Mouse (Mus musculus) layer of hippocampus, adult 9-11 months (tissue): ENCODE results near the gene Pdzrn3.

ENCODE experiments used
- DNase-seq: peaks from one replicate; pipeline ENCODE4 v3.0.0; 2022

Pdzrn3 gene

GRCm38 (mm10) chr6:101287566-101288173 lies 90.0 kb downstream of the Pdzrn3 start:
- DNase-seq = no peak

GRCm38 (mm10) chr6:101287077-101287476 lies 90.6 kb downstream of the Pdzrn3 start:
- no peak for DNase-seq

- DNase-seq = no peak
Observed at GRCm38 (mm10) chr6:101284368-101284955, 93.2 kb downstream of the Pdzrn3 start.

- no peak for DNase-seq
Observed at GRCm38 (mm10) chr6:101283891-101284290, 93.8 kb downstream of the Pdzrn3 start.

- DNase-seq = no peak
Observed at GRCm38 (mm10) chr6:101281644-101282043, 96.1 kb downstream of the Pdzrn3 start.

- no peak for DNase-seq
Observed at GRCm38 (mm10) chr6:101280811-101281218, 96.9 kb downstream of the Pdzrn3 start.

GRCm38 (mm10) chr6:101278286-101278932 lies 99.3 kb downstream of the Pdzrn3 start:
- no peak for DNase-seq

- DNase-seq = no peak
Observed at GRCm38 (mm10) chr6:101276261-101276660, 101.4 kb downstream of the Pdzrn3 start.

- no peak for DNase-seq
Observed at GRCm38 (mm10) chr6:101275806-101276205, 101.9 kb downstream of the Pdzrn3 start.

GRCm38 (mm10) chr6:101274846-101275245 lies 102.9 kb downstream of the Pdzrn3 start:
- no peak for DNase-seq

- DNase-seq = no peak
Observed at GRCm38 (mm10) chr6:101272256-101272655, 105.4 kb downstream of the Pdzrn3 start.

- no peak for DNase-seq
Observed at GRCm38 (mm10) chr6:101271378-101272135, 106.1 kb downstream of the Pdzrn3 start.

GRCm38 (mm10) chr6:101270095-101270826 lies 107.4 kb downstream of the Pdzrn3 start:
- no peak for DNase-seq

GRCm38 (mm10) chr6:101269335-101270094 lies 108.2 kb downstream of the Pdzrn3 start:
- DNase-seq = no peak

- DNase-seq = no peak
Observed at GRCm38 (mm10) chr6:101268266-101268665, 109.4 kb downstream of the Pdzrn3 start.

- DNase-seq = peak; percentile 53
Observed at GRCm38 (mm10) chr6:101266787-101267186, 110.9 kb downstream of the Pdzrn3 start.

GRCm38 (mm10) chr6:101263544-101263943 lies 114.2 kb downstream of the Pdzrn3 start:
- DNase-seq = peak; percentile 26

GRCm38 (mm10) chr6:101261513-101261912 lies 116.2 kb downstream of the Pdzrn3 start:
- DNase-seq = peak; percentile 16

- no peak for DNase-seq
Observed at GRCm38 (mm10) chr6:101259411-101259810, 118.3 kb downstream of the Pdzrn3 start.

- no peak for DNase-seq
Observed at GRCm38 (mm10) chr6:101257418-101257817, 120.3 kb downstream of the Pdzrn3 start.

- DNase-seq = no peak
Observed at GRCm38 (mm10) chr6:101254652-101255051, 123.0 kb downstream of the Pdzrn3 start.
